Mouse (Mus musculus): ENCODE results near the gene Cuedc2. TPM values are rescaled to one million over a fixed set of nuclear protein-coding genes. Genes with fewer than 3 reads are reported as not detected.

The Cuedc2 gene
- total and polyA plus RNA-seq, 2 experiments from 2014 or later = 157 to 314 TPM

DNA sequence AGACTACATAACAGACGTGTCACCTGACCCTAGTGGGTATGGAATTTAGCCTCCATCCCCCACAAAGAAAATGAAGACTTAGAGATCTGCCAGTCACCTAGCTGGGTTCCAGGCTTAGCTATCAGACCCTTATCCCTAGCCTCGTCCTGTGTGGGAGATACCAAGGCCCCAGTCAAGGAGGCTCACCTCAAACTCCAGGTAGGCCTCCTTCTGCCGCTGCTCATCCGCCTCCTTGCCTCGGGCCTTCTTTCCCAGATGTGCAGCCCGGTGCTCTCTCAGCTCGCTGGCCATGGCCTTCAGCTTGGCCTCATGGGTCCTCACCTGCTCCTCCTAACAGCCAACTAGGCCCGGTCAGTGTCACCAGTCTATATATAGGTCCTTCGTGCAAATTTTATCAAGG, 25.4 kb downstream of the Cuedc2 start:
- no peak overlapping the region for H3K4me2 ChIP-seq (ENCODE audit: low read depth, low read length, poor library complexity, severe bottlenecking)
- H3K9ac ChIP-seq (replicated peaks; ENCODE audit: low read length, poor library complexity, severe bottlenecking) = no peak overlapping the region
- DNase-seq (ENCODE audit: low spot score) = no peak
- no peak for TF ChIP-seq CTCF (IDR thresholded peaks at IDR 0.05)
- no peaks in the 10 kb centered on the region for H3K9me3 ChIP-seq (ENCODE audit: low read length)
- WGBS = 86% methylated on average over 9 of the region's 9 CpGs
- H3K4me3 ChIP-seq (ENCODE audit: low read depth, low read length) = no peak overlapping the region
- peaks cover 4% of the 10 kb centered on the region; the same call in 1 of the 2 replicates for H3K27me3 ChIP-seq (ENCODE audit: insufficient read depth, low read length)
- peaks cover 44% of the 10 kb centered on the region for H3K36me3 ChIP-seq (ENCODE audit: insufficient read depth, low read length)
- H3K27ac ChIP-seq (ENCODE audit: low read depth, low read length) = no peak overlapping the region
- H3K4me1 ChIP-seq (ENCODE audit: insufficient read depth, low read length) = peaks cover 11% of the 10 kb centered on the region
- ATAC-seq (ENCODE audit: low FRiP score) = no peak

GRCm38 (mm10) chr19:46312566-46312965, 25.9 kb downstream of the Cuedc2 start:
- WGBS = 92% methylated on average over 21 of the region's 21 CpGs
- H3K4me3 ChIP-seq (ENCODE audit: low read depth, low read length) = no peak overlapping the region
- no peak overlapping the region for H3K4me2 ChIP-seq (ENCODE audit: low read depth, low read length, poor library complexity, severe bottlenecking)
- H3K9me3 ChIP-seq (ENCODE audit: low read length) = no peaks in the 10 kb centered on the region
- peaks cover 4% of the 10 kb centered on the region; the same call in 1 of the 2 replicates for H3K27me3 ChIP-seq (ENCODE audit: insufficient read depth, low read length)
- H3K36me3 ChIP-seq (ENCODE audit: insufficient read depth, low read length) = peaks cover 44% of the 10 kb centered on the region
- H3K4me1 ChIP-seq (ENCODE audit: insufficient read depth, low read length) = peaks cover 11% of the 10 kb centered on the region
- H3K27ac ChIP-seq (ENCODE audit: low read depth, low read length) = no peak overlapping the region
- DNase-seq (ENCODE audit: low spot score) (no peak), ATAC-seq (ENCODE audit: low FRiP score) (no peak)
- no peak for TF ChIP-seq CTCF (IDR thresholded peaks at IDR 0.05)
- H3K9ac ChIP-seq (replicated peaks; ENCODE audit: low read length, poor library complexity, severe bottlenecking) = no peak overlapping the region

DNA sequence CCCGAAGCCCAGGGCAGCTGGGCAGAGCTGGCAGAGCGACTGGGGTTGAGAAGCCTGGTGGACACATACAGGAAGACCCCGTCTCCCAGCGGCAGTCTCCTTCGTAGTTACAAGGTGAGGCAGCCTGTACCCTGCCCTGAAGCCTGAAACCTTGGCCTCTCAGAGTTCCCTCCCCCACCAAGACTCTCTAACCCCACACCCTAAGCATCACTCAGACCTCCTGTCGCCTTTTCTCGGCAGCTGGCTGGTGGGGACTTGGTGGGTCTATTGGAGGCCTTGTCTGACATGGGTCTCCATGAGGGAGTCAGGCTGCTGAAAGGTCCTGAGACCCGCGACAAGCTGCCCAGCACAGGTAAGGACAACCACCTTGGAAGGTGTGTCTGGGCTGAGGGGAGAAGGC, 27.2 kb downstream of the Cuedc2 start:
- Histone ChIP-seq H3K4me3 (ENCODE audit: low read depth, low read length) (no peak overlapping the region), H3K4me2 (ENCODE audit: low read depth, low read length, poor library complexity, severe bottlenecking) (no peak overlapping the region), H3K9ac (replicated peaks; ENCODE audit: low read length, poor library complexity, severe bottlenecking) (no peak overlapping the region), H3K9me3 (ENCODE audit: low read length) (no peaks in the 10 kb centered on the region), H3K36me3 (ENCODE audit: insufficient read depth, low read length) (peaks cover 44% of the 10 kb centered on the region), H3K27me3 (ENCODE audit: insufficient read depth, low read length) (peaks cover 4% of the 10 kb centered on the region; the same call in 1 of the 2 replicates), H3K27ac (ENCODE audit: low read depth, low read length) (no peak overlapping the region), H3K4me1 (ENCODE audit: insufficient read depth, low read length) (0 out of 2 replicates have a peak, but pooled peaks cover 5% of the 10 kb centered on the region)
- no peak for ATAC-seq (ENCODE audit: low FRiP score)
- TF ChIP-seq CTCF (IDR thresholded peaks at IDR 0.05) = no peak
- 92% methylated on average over 9 of the region's 9 CpGs for WGBS
- no peak for DNase-seq (ENCODE audit: low spot score)

DNA sequence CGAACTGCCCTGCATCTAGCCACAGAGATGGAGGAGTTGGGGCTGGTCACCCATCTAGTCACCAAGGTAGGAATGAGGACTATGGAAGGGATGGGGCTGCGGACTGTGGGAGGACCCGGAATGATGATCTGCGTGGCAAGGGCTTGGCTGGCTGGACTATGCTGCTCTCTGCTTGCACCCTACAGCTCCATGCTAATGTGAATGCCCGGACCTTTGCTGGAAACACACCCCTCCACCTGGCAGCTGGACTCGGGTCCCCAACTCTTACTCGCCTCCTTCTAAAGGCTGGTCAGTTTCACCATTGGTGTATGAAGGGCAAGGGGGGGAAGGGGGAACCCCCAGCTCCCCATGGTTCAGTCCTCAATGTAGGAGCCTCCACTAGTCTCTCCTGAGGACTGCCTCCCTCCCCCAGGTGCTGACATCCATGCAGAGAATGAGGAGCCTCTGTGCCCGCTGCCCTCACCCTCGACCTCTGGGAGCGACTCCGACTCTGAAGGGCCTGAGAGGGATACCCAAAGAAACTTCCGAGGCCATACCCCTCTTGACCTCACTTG, 28.1 kb downstream of the Cuedc2 start:
- TF ChIP-seq CTCF (IDR thresholded peaks at IDR 0.05) = no peak
- Histone ChIP-seq H3K4me1 (ENCODE audit: insufficient read depth, low read length) (no peaks in the 10 kb centered on the region), H3K9ac (replicated peaks; ENCODE audit: low read length, poor library complexity, severe bottlenecking) (no peak overlapping the region), H3K36me3 (ENCODE audit: insufficient read depth, low read length) (peaks cover 44% of the 10 kb centered on the region), H3K9me3 (ENCODE audit: low read length) (no peaks in the 10 kb centered on the region), H3K4me3 (ENCODE audit: low read depth, low read length) (no peak overlapping the region), H3K27me3 (ENCODE audit: insufficient read depth, low read length) (peaks cover 6% of the 10 kb centered on the region; the same call in 1 of the 2 replicates), H3K27ac (ENCODE audit: low read depth, low read length) (no peak overlapping the region), H3K4me2 (ENCODE audit: low read depth, low read length, poor library complexity, severe bottlenecking) (no peak overlapping the region)
- DNase-seq (ENCODE audit: low spot score) (no peak), ATAC-seq (ENCODE audit: low FRiP score) (no peak)
- WGBS = 89% methylated on average over 12 of the region's 12 CpGs

- Histone ChIP-seq H3K27me3 (ENCODE audit: insufficient read depth, low read length) (peaks cover 8% of the 10 kb centered on the region; the same call in 1 of the 2 replicates), H3K4me1 (ENCODE audit: insufficient read depth, low read length) (no peaks in the 10 kb centered on the region), H3K27ac (ENCODE audit: low read depth, low read length) (no peak overlapping the region), H3K36me3 (ENCODE audit: insufficient read depth, low read length) (peaks cover 40% of the 10 kb centered on the region), H3K4me2 (ENCODE audit: low read depth, low read length, poor library complexity, severe bottlenecking) (no peak overlapping the region), H3K9me3 (ENCODE audit: low read length) (no peaks in the 10 kb centered on the region), H3K9ac (replicated peaks; ENCODE audit: low read length, poor library complexity, severe bottlenecking) (no peak overlapping the region), H3K4me3 (ENCODE audit: low read depth, low read length) (no peak overlapping the region)
- no peak for TF ChIP-seq CTCF (IDR thresholded peaks at IDR 0.05)
- 84% methylated on average over 21 of the region's 21 CpGs for WGBS
- no peak for ATAC-seq (ENCODE audit: low FRiP score)
- no peak for DNase-seq (ENCODE audit: low spot score)
Observed at GRCm38 (mm10) chr19:46309651-46310305, 28.7 kb downstream of the Cuedc2 start.

GRCm38 (mm10) chr19:46308706-46309435, 29.6 kb downstream of the Cuedc2 start:
- peak; percentile 95 for TF ChIP-seq CTCF (IDR thresholded peaks at IDR 0.05)
- peak; percentile 53 for ATAC-seq (ENCODE audit: low FRiP score)
- peak; percentile 93 for DNase-seq (ENCODE audit: low spot score)
- 2% methylated on average over 47 of the region's 47 CpGs for WGBS
- peak overlapping the region; percentile 46 for H3K4me3 ChIP-seq (ENCODE audit: low read depth, low read length)
- no peaks in the 10 kb centered on the region for H3K9me3 ChIP-seq (ENCODE audit: low read length)
- H3K9ac ChIP-seq (replicated peaks; ENCODE audit: low read length, poor library complexity, severe bottlenecking) = peak overlapping the region; percentile 62
- peaks cover 32% of the 10 kb centered on the region for H3K36me3 ChIP-seq (ENCODE audit: insufficient read depth, low read length)
- H3K27ac ChIP-seq (ENCODE audit: low read depth, low read length) = no peak overlapping the region
- H3K4me2 ChIP-seq (ENCODE audit: low read depth, low read length, poor library complexity, severe bottlenecking) = peak overlapping the region; percentile 81
- 0 out of 2 replicates have a peak, but pooled peaks cover 10% of the 10 kb centered on the region for H3K27me3 ChIP-seq (ENCODE audit: insufficient read depth, low read length)
- no peaks in the 10 kb centered on the region for H3K4me1 ChIP-seq (ENCODE audit: insufficient read depth, low read length)

All from midbrain, postnatal 0 days (tissue).